Mouse (Mus musculus) limb, embryonic 15.5 days (tissue): ENCODE measurements at regions not wholly inside any gene's neighbourhood (a gene's known extent, or its start where the extent isn't known, plus 50 kb on each side); places are given as distances from the start of the nearest gene placed in this dataset.

Experiments
- ATAC-seq: fragments of 200-750 bp; cut with Nextera tagmentation; 2 replicates; pipeline ENCODE4 v1.8.0; 2017; ENCODE audit warnings: low read depth, moderate TSS enrichment; ENCODE audit not compliant: insufficient number of reproducible peaks, low FRiP score, low TSS enrichment
- H3K27ac ChIP-seq: fragments of 300-500 bp; sonication (generic); 2 replicates; pipeline ENCODE4 v1.5.1; 2015; ENCODE audit warnings: moderate library complexity, mild to moderate bottlenecking, inconsistent platforms
- H3K27me3 ChIP-seq: fragments of 300-500 bp; sonication (generic); 2 replicates; pipeline ENCODE4 v1.6.1; 2015; ENCODE audit warnings: inconsistent platforms
- H3K36me3 ChIP-seq: fragments of 300-500 bp; sonication (generic); 2 replicates; pipeline ENCODE4 v1.6.1; 2015; ENCODE audit warnings: inconsistent platforms
- H3K4me1 ChIP-seq: fragments of 300-500 bp; sonication (generic); 2 replicates; pipeline ENCODE4 v1.6.1; 2015; ENCODE audit warnings: inconsistent platforms
- H3K4me2 ChIP-seq: fragments of 300-500 bp; sonication (generic); 2 replicates; pipeline ENCODE4 v1.6.1; 2015; ENCODE audit warnings: mild to moderate bottlenecking, inconsistent platforms
- H3K4me3 ChIP-seq: fragments of 300-500 bp; sonication (generic); 2 replicates; pipeline ENCODE4 v1.5.1; 2015; ENCODE audit warnings: mild to moderate bottlenecking, inconsistent platforms
- H3K9ac ChIP-seq: fragments of 300-500 bp; sonication (generic); 2 replicates; pipeline ENCODE4 v1.6.1; 2015; ENCODE audit warnings: inconsistent platforms
- H3K9me3 ChIP-seq: fragments of 300-500 bp; sonication (generic); 2 replicates; pipeline ENCODE4 v1.6.1; 2016; ENCODE audit warnings: inconsistent platforms
- WGBS: fragments of 180-500 bp; shearing (Covaris S2); methylation state at CpG from one replicate; pipeline ENCODE4 v1.1.7; 2015; 5-methylcytosine and 5-hydroxymethylcytosine counted together

DNA sequence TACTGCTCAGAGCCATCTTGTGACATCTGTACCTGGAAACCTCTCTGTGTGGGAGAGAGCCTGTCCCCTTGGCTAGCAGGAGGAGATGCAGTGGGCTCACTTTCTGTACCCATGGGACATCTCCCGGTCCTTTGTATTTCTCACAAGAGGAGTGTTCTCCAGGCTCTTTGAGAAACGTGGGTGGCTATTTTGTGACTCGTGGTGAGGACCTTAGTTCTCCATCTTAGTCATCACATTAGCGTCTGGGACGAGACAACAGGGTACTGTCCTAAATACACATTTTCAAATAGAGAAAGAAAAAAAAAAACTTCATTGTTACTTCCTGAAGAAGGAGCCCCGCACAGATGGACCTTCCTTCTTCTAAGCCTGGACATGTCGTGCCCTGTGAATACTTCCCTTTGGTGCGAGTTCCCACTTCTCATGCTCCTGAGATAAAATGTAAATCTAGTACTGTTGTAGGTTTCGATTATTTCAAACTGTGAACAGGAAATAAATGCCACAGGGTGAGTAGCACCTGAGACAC lies 366.8 kb upstream of the Runx1 start:
- Histone ChIP-seq H3K4me3 (no peak overlapping the region), H3K9me3 (no peaks in the 10 kb centered on the region), H3K27ac (no peak overlapping the region), H3K9ac (no peak overlapping the region), H3K4me2 (no peak overlapping the region), H3K27me3 (no peaks in the 10 kb centered on the region), H3K36me3 (no peaks in the 10 kb centered on the region), H3K4me1 (no peaks in the 10 kb centered on the region)
- ATAC-seq, result no peak
- WGBS, result 84% methylated on average over 9 of the region's 9 CpGs

DNA sequence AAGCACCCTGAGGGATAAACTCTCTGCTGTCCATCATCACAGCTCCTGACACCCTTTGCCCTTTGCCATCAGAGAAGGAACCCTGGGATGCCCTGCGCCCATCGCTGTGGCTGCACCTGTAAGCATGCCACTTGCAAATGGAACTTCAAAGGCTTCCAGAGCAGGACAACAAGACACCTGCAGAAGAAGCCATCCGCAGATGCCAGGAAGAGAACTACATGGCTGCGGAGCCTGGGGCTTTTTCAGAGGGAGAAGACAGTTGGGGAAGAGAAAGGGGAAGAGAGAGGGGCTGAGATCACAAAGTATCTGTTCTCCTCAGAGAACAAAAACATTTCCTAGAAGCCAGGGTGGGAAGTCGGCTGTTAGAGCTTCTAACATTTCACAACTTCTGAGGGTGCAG lies 365.2 kb upstream of the Runx1 start:
- ATAC-seq, result no peak
- no peaks in the 10 kb centered on the region for H3K9me3 ChIP-seq
- no peaks in the 10 kb centered on the region for H3K36me3 ChIP-seq
- no peaks in the 10 kb centered on the region for H3K27me3 ChIP-seq
- 78% methylated on average over 5 of the region's 5 CpGs for WGBS
- no peak overlapping the region for H3K9ac ChIP-seq
- no peak overlapping the region for H3K27ac ChIP-seq
- no peaks in the 10 kb centered on the region for H3K4me1 ChIP-seq
- H3K4me2 ChIP-seq, result no peak overlapping the region
- H3K4me3 ChIP-seq, result no peak overlapping the region

DNA sequence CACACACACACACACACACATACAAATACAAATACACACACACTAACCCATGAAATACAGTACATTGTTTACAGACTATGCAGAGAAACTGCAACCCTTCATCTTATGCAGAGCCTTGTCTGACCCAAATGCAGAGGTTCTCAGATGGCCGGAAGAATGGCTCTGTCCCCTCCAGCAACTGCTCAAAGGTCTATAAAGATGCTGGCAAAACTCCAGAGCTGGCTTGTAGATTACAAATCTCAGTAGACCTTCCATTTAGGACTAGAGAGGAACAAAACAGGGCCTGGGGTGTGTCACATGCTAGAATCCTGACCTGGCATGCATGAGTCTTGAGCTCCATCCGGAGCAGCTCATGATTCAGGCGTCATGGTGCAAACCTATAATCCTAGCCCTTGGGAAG lies 364.4 kb upstream of the Runx1 start:
- no peaks in the 10 kb centered on the region for H3K27me3 ChIP-seq
- H3K4me2 ChIP-seq, result no peak overlapping the region
- H3K4me3 ChIP-seq, result no peak overlapping the region
- H3K9ac ChIP-seq, result no peak overlapping the region
- no peak overlapping the region for H3K27ac ChIP-seq
- no peaks in the 10 kb centered on the region for H3K4me1 ChIP-seq
- 41% methylated on average over 3 of the region's 3 CpGs for WGBS
- H3K36me3 ChIP-seq, result no peaks in the 10 kb centered on the region
- H3K9me3 ChIP-seq, result no peaks in the 10 kb centered on the region
- no peak for ATAC-seq

DNA sequence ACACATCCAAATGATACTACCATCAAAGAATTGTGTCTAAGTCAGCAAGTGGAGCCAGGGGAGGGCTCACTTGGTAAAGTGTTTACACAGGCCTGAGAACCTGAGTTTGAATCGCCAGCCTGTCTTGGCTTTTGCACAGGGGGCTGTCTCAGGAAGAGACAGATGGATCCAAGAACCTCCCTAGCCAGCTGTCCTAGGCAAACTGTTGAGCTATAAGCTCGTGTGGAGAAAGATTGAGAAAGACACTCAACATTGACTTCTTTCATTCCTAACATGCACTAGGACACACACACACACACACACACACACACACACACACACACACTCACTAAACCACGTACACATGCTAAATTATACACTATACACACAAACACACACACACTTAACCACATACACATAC lies 363.9 kb upstream of the Runx1 start:
- no peak overlapping the region for H3K4me2 ChIP-seq

DNA sequence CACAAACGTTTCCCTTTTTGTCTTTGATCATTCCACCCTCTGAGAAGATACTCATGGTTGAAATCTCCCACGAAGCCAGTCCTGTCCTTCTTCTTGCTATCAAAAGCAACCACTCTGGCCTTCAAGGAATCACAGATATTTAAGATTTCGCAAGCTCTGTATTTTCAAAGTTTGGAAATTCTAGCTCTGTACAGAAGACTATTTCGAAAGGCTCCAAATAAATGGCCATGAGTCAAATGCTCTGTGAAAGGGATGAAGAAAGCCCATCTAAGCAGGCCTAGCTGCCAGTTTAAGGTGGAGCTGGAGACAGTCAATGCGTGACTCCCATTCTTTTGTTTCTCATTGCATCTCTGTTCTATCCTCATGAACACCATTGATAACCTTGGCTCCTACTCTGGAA lies 363.5 kb upstream of the Runx1 start:
- H3K9me3 ChIP-seq, result no peaks in the 10 kb centered on the region
- no peak for ATAC-seq
- no peaks in the 10 kb centered on the region for H3K36me3 ChIP-seq
- H3K9ac ChIP-seq, result no peak overlapping the region
- no peak overlapping the region for H3K4me2 ChIP-seq
- no peaks in the 10 kb centered on the region for H3K27me3 ChIP-seq
- whole genome bisulfite sequencing, result 79% methylated on average over 5 of the region's 5 CpGs
- no peaks in the 10 kb centered on the region for H3K4me1 ChIP-seq
- H3K4me3 ChIP-seq, result no peak overlapping the region
- no peak overlapping the region for H3K27ac ChIP-seq

More for the DNA sequence above, 363.9 kb upstream of the Runx1 start:
- no peak for ATAC-seq
- Histone ChIP-seq H3K4me1 (no peaks in the 10 kb centered on the region), H3K27me3 (no peaks in the 10 kb centered on the region), H3K27ac (no peak overlapping the region), H3K4me3 (no peak overlapping the region), H3K9me3 (no peaks in the 10 kb centered on the region), H3K36me3 (no peaks in the 10 kb centered on the region), H3K9ac (no peak overlapping the region)
- WGBS, result 72% methylated on average over 3 of the region's 3 CpGs

DNA sequence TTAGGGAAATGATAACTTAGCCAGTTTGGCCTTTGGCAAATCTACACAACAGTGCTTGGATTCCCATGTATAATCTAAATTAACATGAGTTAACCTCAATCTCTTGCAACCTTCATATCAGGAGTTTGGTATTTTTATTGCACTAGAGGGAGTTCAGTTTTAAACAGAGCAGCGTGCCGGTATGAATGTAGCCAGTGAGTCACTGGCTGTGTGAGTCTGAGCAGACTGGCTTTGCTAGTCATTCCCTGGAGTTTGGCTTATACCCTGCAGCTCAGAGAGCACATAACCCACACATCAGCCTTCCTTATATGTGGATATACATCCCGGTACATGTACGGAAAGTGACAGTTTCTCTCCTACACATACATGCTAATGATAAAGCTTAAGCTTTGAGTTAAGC lies 360.6 kb upstream of the Runx1 start:
- H3K4me1 ChIP-seq, result no peaks in the 10 kb centered on the region
- no peaks in the 10 kb centered on the region for H3K27me3 ChIP-seq
- H3K9me3 ChIP-seq, result no peaks in the 10 kb centered on the region
- no peaks in the 10 kb centered on the region for H3K36me3 ChIP-seq
- no peak overlapping the region for H3K4me3 ChIP-seq
- WGBS, result 47% methylated on average over 4 of the region's 4 CpGs
- H3K27ac ChIP-seq, result no peak overlapping the region
- no peak overlapping the region for H3K9ac ChIP-seq
- no peak overlapping the region for H3K4me2 ChIP-seq
- no peak for ATAC-seq

DNA sequence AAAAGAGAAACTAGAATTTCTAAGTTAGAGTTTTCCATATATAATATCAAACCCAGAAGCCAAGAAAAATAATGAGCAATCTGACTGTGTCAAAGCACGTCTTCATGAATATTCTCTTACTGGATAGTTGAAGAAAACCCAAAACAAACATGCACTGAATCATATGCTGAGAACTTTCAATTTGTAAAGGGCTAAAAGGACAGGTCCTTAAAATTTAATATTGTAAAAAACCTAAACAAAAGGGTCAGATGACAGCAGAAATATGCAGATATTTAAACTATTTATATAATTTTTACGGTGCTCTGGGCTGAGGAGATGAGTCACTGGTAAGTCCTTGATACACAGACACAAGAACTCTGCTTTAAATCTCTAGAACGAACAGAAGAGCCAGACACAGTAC lies 356.7 kb upstream of the Runx1 start:
- WGBS, result 73% methylated on average over 3 of the region's 3 CpGs
- Histone ChIP-seq H3K27me3 (no peaks in the 10 kb centered on the region), H3K4me2 (no peak overlapping the region), H3K4me3 (no peak overlapping the region), H3K27ac (no peak overlapping the region), H3K9me3 (no peaks in the 10 kb centered on the region), H3K4me1 (no peaks in the 10 kb centered on the region), H3K36me3 (no peaks in the 10 kb centered on the region), H3K9ac (no peak overlapping the region)
- ATAC-seq, result no peak

DNA sequence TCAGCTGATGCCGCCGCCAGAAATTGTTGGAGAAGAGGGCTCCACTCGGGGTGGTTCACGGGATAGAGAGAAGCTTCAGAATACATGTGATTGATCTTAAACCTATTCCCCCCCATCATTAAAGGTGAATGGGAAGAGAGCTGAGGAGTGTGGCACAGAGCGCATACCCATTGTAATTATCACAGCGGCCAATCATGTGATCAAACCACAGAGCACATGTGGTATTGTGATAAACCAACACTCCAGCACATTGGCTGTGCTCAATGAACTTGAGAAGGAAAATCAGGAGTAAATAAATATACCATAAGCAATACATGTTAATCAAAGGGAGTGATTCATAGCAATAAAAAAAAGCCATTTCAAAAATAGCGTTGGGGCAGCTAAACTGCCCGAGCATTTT lies 355.5 kb upstream of the Runx1 start:
- Histone ChIP-seq H3K4me1 (no peaks in the 10 kb centered on the region), H3K27me3 (no peaks in the 10 kb centered on the region), H3K9me3 (no peaks in the 10 kb centered on the region), H3K4me3 (no peak overlapping the region), H3K9ac (no peak overlapping the region), H3K27ac (no peak overlapping the region), H3K36me3 (no peaks in the 10 kb centered on the region), H3K4me2 (no peak overlapping the region)
- no peak for ATAC-seq
- WGBS, result 92% methylated on average over 8 of the region's 8 CpGs

DNA sequence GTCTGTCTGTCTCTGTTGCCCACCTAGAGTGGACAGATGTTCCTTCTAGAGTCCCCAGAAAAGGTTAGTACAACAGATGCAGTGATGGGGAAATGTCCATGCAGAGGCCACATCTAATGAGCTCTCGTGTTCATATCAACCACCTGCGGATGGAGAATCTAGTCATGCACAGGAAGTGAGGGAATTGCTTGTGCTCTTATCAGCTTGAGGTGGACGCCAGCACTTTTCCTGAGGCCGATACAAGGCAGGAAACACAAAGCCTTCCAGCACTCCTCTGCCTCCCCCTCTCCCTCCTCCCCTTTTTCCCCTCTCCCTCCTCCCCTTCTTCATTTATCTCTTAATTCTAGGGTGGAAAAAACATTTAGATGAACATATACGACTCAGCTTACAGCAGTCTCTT lies 354.3 kb upstream of the Runx1 start:
- H3K9me3 ChIP-seq, result no peaks in the 10 kb centered on the region
- no peak overlapping the region for H3K27ac ChIP-seq
- H3K27me3 ChIP-seq, result no peaks in the 10 kb centered on the region
- no peaks in the 10 kb centered on the region for H3K4me1 ChIP-seq
- ATAC-seq, result no peak
- H3K36me3 ChIP-seq, result no peaks in the 10 kb centered on the region
- WGBS, result 70% methylated on average over 5 of the region's 5 CpGs
- H3K4me3 ChIP-seq, result no peak overlapping the region
- H3K9ac ChIP-seq, result no peak overlapping the region
- no peak overlapping the region for H3K4me2 ChIP-seq

DNA sequence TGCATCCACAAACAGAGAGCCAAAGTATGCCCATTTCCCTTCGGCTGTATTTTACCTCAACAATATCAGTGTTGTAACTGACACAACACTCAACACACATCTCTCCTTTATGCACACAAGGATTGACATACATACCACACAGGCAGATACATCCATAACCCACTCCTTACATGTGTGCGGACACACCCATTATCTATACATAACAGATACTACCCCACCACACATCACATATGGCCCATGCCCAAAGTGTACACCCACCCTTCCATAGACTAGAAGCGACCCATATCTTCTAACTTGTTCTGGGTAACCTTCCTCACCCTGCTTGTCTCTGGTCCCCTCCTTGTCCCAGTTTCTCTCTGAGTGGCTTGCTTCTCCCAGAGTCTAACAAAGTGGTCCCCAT lies 340.7 kb upstream of the Runx1 start:
- 92% methylated on average over 3 of the region's 3 CpGs for WGBS
- no peak overlapping the region for H3K4me3 ChIP-seq

DNA sequence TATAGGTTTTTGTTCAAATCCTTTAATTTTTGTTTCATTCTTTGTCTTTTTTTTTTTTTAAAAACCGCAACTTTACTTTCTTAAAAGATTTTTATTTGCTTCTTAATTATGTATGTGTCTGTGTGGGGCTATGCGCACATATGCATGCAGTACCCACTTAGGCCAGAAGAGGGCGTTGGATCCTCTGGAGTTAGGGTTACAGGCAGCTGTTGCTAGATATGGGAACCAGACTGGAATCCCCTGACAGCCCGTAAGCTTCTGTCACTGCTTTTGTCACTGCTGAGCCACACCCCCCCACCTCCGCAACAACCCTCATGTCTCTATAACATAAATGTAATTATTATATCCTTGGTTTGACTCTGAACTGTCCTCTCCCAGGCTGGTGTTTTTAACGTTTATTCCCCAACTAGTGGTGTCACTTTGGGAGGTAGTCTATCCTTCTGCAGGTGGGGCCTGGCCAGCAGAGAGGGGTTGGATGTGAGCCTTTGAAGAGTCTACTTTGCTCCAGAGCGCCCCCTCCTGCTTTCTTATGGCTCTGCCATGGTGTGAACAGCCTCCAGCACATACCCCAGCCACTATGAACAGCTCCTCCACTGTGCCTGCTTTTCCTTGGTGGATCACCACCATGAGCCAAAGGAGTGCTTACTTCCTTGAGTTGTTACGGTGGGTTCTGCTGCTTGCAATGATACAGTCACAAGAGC lies 332.7 kb upstream of the Runx1 start:
- 84% methylated on average over 8 of the region's 8 CpGs for WGBS
- Histone ChIP-seq H3K4me2 (no peak overlapping the region), H3K9me3 (no peaks in the 10 kb centered on the region), H3K4me3 (no peak overlapping the region), H3K9ac (no peak overlapping the region), H3K27me3 (no peaks in the 10 kb centered on the region), H3K27ac (no peak overlapping the region), H3K36me3 (no peaks in the 10 kb centered on the region), H3K4me1 (no peaks in the 10 kb centered on the region)
- no peak for ATAC-seq

More for the DNA sequence above, 340.7 kb upstream of the Runx1 start:
- ATAC-seq, result no peak
- H3K27ac ChIP-seq, result no peak overlapping the region
- H3K4me2 ChIP-seq, result no peak overlapping the region
- no peaks in the 10 kb centered on the region for H3K9me3 ChIP-seq
- H3K36me3 ChIP-seq, result no peaks in the 10 kb centered on the region
- H3K27me3 ChIP-seq, result no peaks in the 10 kb centered on the region
- H3K4me1 ChIP-seq, result no peaks in the 10 kb centered on the region
- H3K9ac ChIP-seq, result no peak overlapping the region

DNA sequence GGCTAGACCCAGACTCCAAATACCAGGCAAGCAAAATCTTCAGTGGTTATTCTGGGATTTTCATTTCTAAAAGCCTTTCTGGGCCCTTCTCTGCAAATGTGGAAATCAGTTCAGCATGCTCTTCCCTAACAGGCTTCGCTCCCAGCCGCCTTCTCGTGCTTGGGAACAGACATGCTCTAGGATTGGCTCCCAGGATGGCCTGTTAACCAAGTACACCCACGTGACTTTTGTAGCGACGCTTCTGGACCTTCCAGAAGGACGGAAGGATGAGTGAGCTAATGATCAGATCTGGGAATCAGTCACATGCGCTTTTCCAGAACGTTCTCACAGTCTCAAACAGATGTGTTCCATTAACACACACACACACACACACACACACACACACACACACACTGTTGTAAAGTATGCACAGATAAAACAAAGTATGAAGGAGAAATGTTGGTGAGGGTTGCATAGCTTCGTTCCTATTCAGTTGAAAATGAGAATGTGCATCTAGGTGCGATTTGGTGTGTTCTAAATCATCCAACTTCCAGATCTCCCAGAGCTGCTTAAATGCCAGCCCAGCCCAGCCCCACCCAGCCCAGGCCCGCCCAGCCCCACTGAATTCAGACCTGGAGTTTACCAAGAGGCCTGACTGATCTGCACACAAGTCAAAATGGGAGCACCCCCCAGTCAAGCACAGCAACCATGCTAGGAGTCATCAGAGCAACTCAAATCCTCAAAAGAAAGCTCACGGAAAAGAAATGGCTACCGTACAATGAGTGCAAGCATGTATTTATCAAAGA lies 327.8 kb upstream of the Runx1 start:
- 0 out of 2 replicates have a peak overlapping the region, but pooled peaks have one; percentile 10 for H3K4me2 ChIP-seq
- H3K27me3 ChIP-seq, result no peaks in the 10 kb centered on the region
- H3K9ac ChIP-seq, result no peak overlapping the region
- H3K4me3 ChIP-seq, result no peak overlapping the region
- peaks cover 9% of the 10 kb centered on the region for H3K4me1 ChIP-seq
- no peaks in the 10 kb centered on the region for H3K36me3 ChIP-seq
- WGBS, result 68% methylated on average over 14 of the region's 14 CpGs
- no peaks in the 10 kb centered on the region for H3K9me3 ChIP-seq
- ATAC-seq, result no peak
- peak overlapping the region; percentile 38 for H3K27ac ChIP-seq
